Mouse (Mus musculus): ENCODE measurements around the gene Unc79. TPM values are rescaled to one million over a fixed set of nuclear protein-coding genes. Genes with fewer than 3 reads are reported as not detected.

The Unc79 gene
- total and polyA plus RNA-seq, 2 experiments from 2014 or later: 0.07 TPM; not detected in 1

GRCm38 (mm10) chr12:103211078-103211477, 262.4 kb downstream of the Unc79 start:
- peaks cover 4% of the 10 kb centered on the region; the same call in 1 of the 2 replicates for H3K4me1 ChIP-seq (ENCODE audit: control insufficient read depth, insufficient read depth)
- no peaks in the 10 kb centered on the region for H3K27me3 ChIP-seq (ENCODE audit: control insufficient read depth, insufficient read depth, low read length)
- no peak for TF ChIP-seq CTCF (IDR thresholded peaks at IDR 0.05; ENCODE audit: low read depth)
- no peak overlapping the region for H3K4me3 ChIP-seq (ENCODE audit: low read depth, low read length)
- no peak overlapping the region for H3K4me2 ChIP-seq (ENCODE audit: low read depth, low read length)
- no peaks in the 10 kb centered on the region for H3K9me3 ChIP-seq (replicated peaks; ENCODE audit: control insufficient read depth, low read length)
- no peak overlapping the region for H3K27ac ChIP-seq (ENCODE audit: low read depth)
- DNase-seq (ENCODE audit: low spot score) (no peak), ATAC-seq (ENCODE audit: insufficient read depth, low read depth) (no peak)
- no peak overlapping the region for H3K9ac ChIP-seq (replicated peaks; ENCODE audit: low read depth, low read length)
- H3K36me3 ChIP-seq (replicated peaks; ENCODE audit: control insufficient read depth, insufficient read depth, low read length): no peaks in the 10 kb centered on the region
- WGBS: 70% methylated on average over 5 of the region's 5 CpGs

- Histone ChIP-seq H3K27ac (ENCODE audit: low read depth) (no peak overlapping the region), H3K9ac (replicated peaks; ENCODE audit: low read depth, low read length) (no peak overlapping the region), H3K4me2 (ENCODE audit: low read depth, low read length) (no peak overlapping the region), H3K4me1 (ENCODE audit: control insufficient read depth, insufficient read depth) (peaks cover 4% of the 10 kb centered on the region; the same call in 1 of the 2 replicates), H3K36me3 (replicated peaks; ENCODE audit: control insufficient read depth, insufficient read depth, low read length) (no peaks in the 10 kb centered on the region), H3K9me3 (replicated peaks; ENCODE audit: control insufficient read depth, low read length) (no peaks in the 10 kb centered on the region), H3K4me3 (ENCODE audit: low read depth, low read length) (no peak overlapping the region), H3K27me3 (ENCODE audit: control insufficient read depth, insufficient read depth, low read length) (peaks cover 5% of the 10 kb centered on the region; the same call in 1 of the 2 replicates)
- ATAC-seq (ENCODE audit: insufficient read depth, low read depth): no peak
- DNase-seq (ENCODE audit: low spot score): no peak
- WGBS: 63% methylated on average over 2 of the region's 2 CpGs
- no peak for TF ChIP-seq CTCF (IDR thresholded peaks at IDR 0.05; ENCODE audit: low read depth)
- TF ChIP-seq EP300 (IDR thresholded peaks at IDR 0.05; ENCODE audit: low read depth): no peak
These were observed 264.9 kb downstream of the Unc79 start for GRCm38 (mm10) chr12:103213591-103213990.

DNA sequence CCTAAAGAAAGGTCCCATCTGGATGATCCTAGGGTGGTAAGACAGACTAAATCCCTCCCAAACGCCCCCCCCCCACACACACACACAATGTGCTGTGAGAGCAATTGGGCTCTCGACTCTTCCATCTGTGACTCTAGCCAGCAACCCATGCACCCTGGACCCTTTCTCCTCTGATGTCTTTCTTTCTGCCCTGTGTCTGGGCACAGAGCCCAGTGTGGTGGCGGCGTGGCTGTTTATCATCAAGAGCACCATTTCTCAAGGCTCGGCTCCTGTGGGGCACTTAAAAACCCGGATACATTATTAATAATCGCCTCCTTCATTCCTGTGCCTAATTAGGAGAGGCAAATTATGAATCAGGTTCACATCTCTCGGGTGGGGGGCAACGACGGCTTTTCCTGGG, 265.6 kb downstream of the Unc79 start:
- peak; percentile 76 for ATAC-seq (ENCODE audit: insufficient read depth, low read depth)

DNA sequence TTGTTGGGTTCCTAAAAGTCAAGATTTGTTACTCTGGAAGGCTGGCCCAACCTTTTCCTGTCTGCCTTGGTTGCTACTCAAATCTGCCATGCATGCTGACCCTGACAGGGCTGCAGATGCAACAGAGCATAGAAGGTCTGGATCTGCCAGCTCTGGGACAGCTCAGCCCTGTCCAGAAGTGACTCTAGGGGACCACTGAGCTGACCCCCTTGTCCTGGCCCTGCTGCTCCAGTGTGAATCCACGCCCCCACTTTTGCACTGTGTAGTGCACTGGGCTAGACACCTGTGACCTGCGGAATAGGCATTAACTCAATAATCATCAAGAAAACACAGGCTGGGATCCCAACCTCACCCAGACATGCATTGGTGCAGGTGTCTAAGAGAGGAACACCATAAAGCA, 266.1 kb downstream of the Unc79 start:
- 96% methylated on average over 2 of the region's 2 CpGs for WGBS
- no peak overlapping the region for H3K9ac ChIP-seq (replicated peaks; ENCODE audit: low read depth, low read length)
- no peaks in the 10 kb centered on the region for H3K36me3 ChIP-seq (replicated peaks; ENCODE audit: control insufficient read depth, insufficient read depth, low read length)
- ATAC-seq (ENCODE audit: insufficient read depth, low read depth) (no peak), DNase-seq (ENCODE audit: low spot score) (no peak)
- H3K9me3 ChIP-seq (replicated peaks; ENCODE audit: control insufficient read depth, low read length): no peaks in the 10 kb centered on the region
- H3K4me3 ChIP-seq (ENCODE audit: low read depth, low read length): no peak overlapping the region
- H3K4me1 ChIP-seq (ENCODE audit: control insufficient read depth, insufficient read depth): peaks cover 4% of the 10 kb centered on the region; the same call in 1 of the 2 replicates
- peaks cover 7% of the 10 kb centered on the region; the same call in 1 of the 2 replicates for H3K27me3 ChIP-seq (ENCODE audit: control insufficient read depth, insufficient read depth, low read length)
- no peak overlapping the region for H3K4me2 ChIP-seq (ENCODE audit: low read depth, low read length)
- TF ChIP-seq CTCF (IDR thresholded peaks at IDR 0.05; ENCODE audit: low read depth) (no peak), EP300 (IDR thresholded peaks at IDR 0.05; ENCODE audit: low read depth) (no peak)
- H3K27ac ChIP-seq (ENCODE audit: low read depth): no peak overlapping the region

More for the DNA sequence above, 265.6 kb downstream of the Unc79 start:
- peak; percentile 58 for DNase-seq (ENCODE audit: low spot score)
- H3K4me2 ChIP-seq (ENCODE audit: low read depth, low read length): no peak overlapping the region
- peaks cover 7% of the 10 kb centered on the region; the same call in 1 of the 2 replicates for H3K27me3 ChIP-seq (ENCODE audit: control insufficient read depth, insufficient read depth, low read length)
- no peak for TF ChIP-seq CTCF (IDR thresholded peaks at IDR 0.05; ENCODE audit: low read depth)
- no peak for TF ChIP-seq EP300 (IDR thresholded peaks at IDR 0.05; ENCODE audit: low read depth)
- H3K9ac ChIP-seq (replicated peaks; ENCODE audit: low read depth, low read length): no peak overlapping the region
- H3K36me3 ChIP-seq (replicated peaks; ENCODE audit: control insufficient read depth, insufficient read depth, low read length): no peaks in the 10 kb centered on the region
- H3K27ac ChIP-seq (ENCODE audit: low read depth): no peak overlapping the region
- H3K4me1 ChIP-seq (ENCODE audit: control insufficient read depth, insufficient read depth): peaks cover 4% of the 10 kb centered on the region; the same call in 1 of the 2 replicates
- H3K9me3 ChIP-seq (replicated peaks; ENCODE audit: control insufficient read depth, low read length): no peaks in the 10 kb centered on the region
- 15% methylated on average over 10 of the region's 10 CpGs for WGBS
- H3K4me3 ChIP-seq (ENCODE audit: low read depth, low read length): no peak overlapping the region

- TF ChIP-seq CTCF (IDR thresholded peaks at IDR 0.05; ENCODE audit: low read depth): no peak
- TF ChIP-seq EP300 (IDR thresholded peaks at IDR 0.05; ENCODE audit: low read depth): no peak
- Histone ChIP-seq H3K4me3 (ENCODE audit: low read depth, low read length) (no peak overlapping the region), H3K4me1 (ENCODE audit: control insufficient read depth, insufficient read depth) (peaks cover 4% of the 10 kb centered on the region; the same call in 1 of the 2 replicates), H3K36me3 (replicated peaks; ENCODE audit: control insufficient read depth, insufficient read depth, low read length) (no peaks in the 10 kb centered on the region), H3K4me2 (ENCODE audit: low read depth, low read length) (no peak overlapping the region), H3K9ac (replicated peaks; ENCODE audit: low read depth, low read length) (no peak overlapping the region), H3K27ac (ENCODE audit: low read depth) (no peak overlapping the region), H3K27me3 (ENCODE audit: control insufficient read depth, insufficient read depth, low read length) (peaks cover 7% of the 10 kb centered on the region; the same call in 1 of the 2 replicates), H3K9me3 (replicated peaks; ENCODE audit: control insufficient read depth, low read length) (no peaks in the 10 kb centered on the region)
- 74% methylated on average over 6 of the region's 6 CpGs for WGBS
- DNase-seq (ENCODE audit: low spot score) (no peak), ATAC-seq (ENCODE audit: insufficient read depth, low read depth) (no peak)
These were observed 267.4 kb downstream of the Unc79 start for GRCm38 (mm10) chr12:103215877-103216610.
